Mouse (Mus musculus) lung, postnatal 0 days (tissue): Measurements from ENCODE around the gene Fgf14.

ENCODE experiments used
- CTCF ChIP-seq: IDR thresholded peaks from 2 replicates; pipeline ENCODE4 v1.5.1; 2016; ENCODE audit warnings: antibody characterized with exemption, mild to moderate bottlenecking
- EP300 ChIP-seq: IDR thresholded peaks from 2 replicates; pipeline ENCODE4 v1.6.1; 2016; ENCODE audit warnings: antibody characterized with exemption, mild to moderate bottlenecking, control low read depth

DNA sequence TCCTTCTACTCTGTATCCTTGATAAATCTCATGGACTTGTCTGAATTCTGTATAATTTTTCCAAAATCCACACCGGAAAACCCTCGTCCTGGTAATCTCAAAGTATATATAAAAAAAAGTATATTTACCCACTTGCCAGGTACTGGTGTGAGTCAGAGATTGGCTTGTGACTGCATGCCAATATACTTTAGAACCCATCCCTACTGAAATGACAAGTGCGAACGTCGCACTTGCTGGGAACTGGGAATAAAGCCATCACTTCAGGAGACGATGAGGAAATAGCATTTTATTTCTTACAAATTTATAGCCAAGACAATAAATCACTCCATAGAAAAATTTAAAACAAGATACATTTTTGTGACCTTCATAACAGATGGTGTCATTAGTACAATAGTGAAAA is 708.9 kb downstream of the Fgf14 start:
- no peak for TF ChIP-seq CTCF
- TF ChIP-seq EP300, result no peak
